Mouse (Mus musculus) CH12.LX (cell line): ENCODE data around the gene Pan3.

Source experiments
- CTCF ChIP-seq, 2 experiments: IDR thresholded peaks in 1 of 2; conservative IDR thresholded peaks in 1 of 2; 2 replicates each; pipeline ENCODE4 v1.5.1; 2011 to 2012; ENCODE audit warnings: low read depth in 2 of 2, low read length in 2 of 2, improper control_type of control experiment in 1 of 2, inconsistent platforms in 1 of 2, mild to moderate bottlenecking in 1 of 2, moderate library complexity in 1 of 2
- E2F4 ChIP-seq: IDR thresholded peaks from 2 replicates; pipeline ENCODE4 v1.6.1; 2011; ENCODE audit warnings: low read depth, low read length, improper control_type of control experiment; ENCODE audit not compliant: insufficient replicate concordance
- EP300 ChIP-seq: IDR thresholded peaks from 2 replicates; pipeline ENCODE4 v1.6.1; 2011; ENCODE audit warnings: low read length, improper control_type of control experiment
- HCFC1 ChIP-seq: IDR thresholded peaks from 2 replicates; pipeline ENCODE4 v1.6.1; 2012; ENCODE audit warnings: low read depth, mild to moderate bottlenecking, inconsistent platforms, low read length, improper control_type of control experiment
- MAFK ChIP-seq: IDR thresholded peaks from 2 replicates; pipeline ENCODE4 v1.6.1; 2011; ENCODE audit warnings: low read length, improper control_type of control experiment; ENCODE audit not compliant: insufficient replicate concordance
- MAZ ChIP-seq: IDR thresholded peaks from 2 replicates; pipeline ENCODE4 v1.6.1; 2012; ENCODE audit warnings: low read depth, mild to moderate bottlenecking, inconsistent platforms, low read length, improper control_type of control experiment, moderate library complexity
- MEF2A ChIP-seq: IDR thresholded peaks from 2 replicates; pipeline ENCODE4 v1.6.1; 2014; ENCODE audit warnings: low read depth, mild to moderate bottlenecking, inconsistent platforms, low read length, improper control_type of control experiment, borderline replicate concordance
- MYC ChIP-seq: IDR thresholded peaks from 2 replicates; pipeline ENCODE4 v1.6.1; 2011; ENCODE audit warnings: low read depth, mild to moderate bottlenecking, improper control_type of control experiment, low read length
- NRF1 ChIP-seq: IDR thresholded peaks from 2 replicates; pipeline ENCODE4 v1.6.1; 2014; ENCODE audit warnings: low read depth, mild to moderate bottlenecking, inconsistent platforms, low read length, improper control_type of control experiment, moderate library complexity
- POLR2A ChIP-seq: IDR thresholded peaks from 2 replicates; pipeline ENCODE4 v1.6.1; 2011; ENCODE audit warnings: low read depth, mild to moderate bottlenecking, improper control_type of control experiment, low read length
- RAD21 ChIP-seq: IDR thresholded peaks from 2 replicates; pipeline ENCODE4 v1.6.1; 2011; ENCODE audit warnings: low read depth, mild to moderate bottlenecking, low read length, improper control_type of control experiment, moderate library complexity
- SIN3A ChIP-seq: IDR thresholded peaks from 2 replicates; pipeline ENCODE4 v1.6.1; 2012; ENCODE audit warnings: low read length, improper control_type of control experiment, inconsistent platforms
- TCF12 ChIP-seq: IDR thresholded peaks from 2 replicates; pipeline ENCODE4 v1.6.1; 2014; ENCODE audit warnings: low read depth, mild to moderate bottlenecking, inconsistent platforms, low read length, improper control_type of control experiment
- ZKSCAN1 ChIP-seq: IDR thresholded peaks from 2 replicates; pipeline ENCODE4 v1.6.1; 2012; ENCODE audit warnings: low read depth, inconsistent platforms, low read length, improper control_type of control experiment, borderline replicate concordance

DNA sequence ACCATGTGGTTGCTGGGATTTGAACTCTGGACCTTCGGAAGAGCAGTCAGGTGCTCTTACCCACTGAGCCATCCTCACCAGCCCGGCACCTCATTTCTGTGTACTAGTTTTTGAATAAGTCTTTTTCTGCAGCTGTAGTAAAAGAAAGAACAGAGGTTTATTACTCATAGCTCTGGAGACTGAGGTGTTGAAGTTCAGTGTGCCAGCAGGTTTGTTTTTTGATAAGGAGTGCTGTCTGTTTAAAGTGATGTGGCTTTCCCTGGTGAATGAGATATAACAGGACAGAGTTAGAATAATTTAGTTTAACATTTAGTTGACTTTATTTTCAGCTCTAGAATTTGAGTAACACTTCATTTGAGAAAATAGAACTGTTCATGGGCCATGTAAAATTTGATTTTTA, 14.8 kb downstream of the Pan3 start:
- TF ChIP-seq CTCF (conservative IDR thresholded peaks at IDR 0.05 in 1 of 2, IDR thresholded peaks at IDR 0.05 in 1 of 2; ENCODE audit: low read depth in 2 of 2, low read length in 2 of 2) (no peak), POLR2A (no peak), E2F4 (no peak), EP300 (no peak), RAD21 (no peak), ZKSCAN1 (no peak), NRF1 (no peak), MAZ (no peak), MYC (no peak), HCFC1 (no peak), TCF12 (no peak), SIN3A (no peak), MEF2A (no peak), MAFK (no peak)
